Mouse (Mus musculus) embryonic fibroblast, embryonic 13.5 days (primary cell): ENCODE results near the gene Pigq.

Experiments
- CTCF ChIP-seq: IDR thresholded peaks from 2 replicates; pipeline ENCODE4 v1.5.1; 2011; ENCODE audit warnings: mild to moderate bottlenecking, control low read depth, low read length, moderate library complexity, borderline replicate concordance; ENCODE audit not compliant: insufficient read depth
- POLR2A ChIP-seq: IDR thresholded peaks from 2 replicates; pipeline ENCODE4 v1.6.1; 2011; ENCODE audit warnings: low read depth, mild to moderate bottlenecking, control low read depth, low read length, moderate library complexity

DNA sequence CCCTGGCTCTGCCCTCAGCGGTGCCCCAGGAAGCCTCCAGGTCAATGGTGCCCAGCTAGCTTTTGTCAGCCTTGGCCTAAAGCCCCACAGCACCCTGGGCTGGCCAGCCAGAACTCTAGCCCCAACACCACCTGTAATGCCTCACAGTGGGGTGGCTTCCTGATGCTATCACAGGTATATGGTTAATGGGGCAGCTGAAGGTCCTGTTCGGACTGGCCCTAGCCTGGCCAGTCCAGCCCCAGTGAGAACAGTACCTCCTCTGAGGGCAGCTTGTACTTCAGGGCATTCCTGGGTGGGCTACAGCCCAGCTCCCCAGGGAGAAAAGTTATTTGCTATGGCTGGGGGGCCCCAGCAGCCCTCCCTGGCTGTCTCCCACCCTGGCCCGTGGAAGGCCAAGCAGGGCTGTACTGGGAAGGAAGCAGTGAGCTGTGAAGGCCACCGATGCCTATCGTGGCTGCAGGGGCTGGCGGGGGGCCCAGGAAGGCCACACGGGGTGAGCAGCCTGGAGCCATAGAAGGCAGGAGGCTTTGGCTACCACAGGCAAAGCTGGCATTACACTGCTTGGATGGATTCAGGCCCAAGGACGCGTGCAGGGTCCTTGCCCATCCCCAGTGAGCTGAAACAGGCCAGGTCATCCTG is 900 bp upstream of the Pigq start:
- no peak for TF ChIP-seq CTCF
- no peak for TF ChIP-seq POLR2A
